Mouse (Mus musculus): Measurements from ENCODE around the gene Itgav. TPM values are rescaled to one million over a fixed set of nuclear protein-coding genes. Genes with fewer than 3 reads are reported as not detected.

The Itgav gene
- polyA plus RNA-seq, 1 experiment from 2014 or later, result 75.3 TPM

- Histone ChIP-seq H3K27ac (ENCODE audit: low read length) (no peak overlapping the region), H3K27me3 (ENCODE audit: control insufficient read depth, insufficient read depth, low read depth, low read length) (no peaks in the 10 kb centered on the region), H3K9ac (ENCODE audit: low read length) (no peak overlapping the region), H3K9me3 (ENCODE audit: control insufficient read depth, low read length) (no peaks in the 10 kb centered on the region), H3K4me3 (ENCODE audit: low read length) (no peak overlapping the region), H3K4me1 (replicated peaks; ENCODE audit: control insufficient read depth, insufficient read depth, low read length) (no peaks in the 10 kb centered on the region), H3K4me2 (ENCODE audit: low read depth, low read length) (no peak overlapping the region), H3K36me3 (ENCODE audit: control insufficient read depth, insufficient read depth, low read length) (no peaks in the 10 kb centered on the region)
- ATAC-seq (ENCODE audit: low read depth), result no peak
- WGBS, result 47% methylated on average over 4 of the region's 4 CpGs
Observed at GRCm38 (mm10) chr2:83856236-83856635, 132.0 kb downstream of the Itgav start.

Other genes starting within 250 kb of the Itgav start
- gene Zc3h15, start 80.0 kb upstream of the Itgav start, polyA plus RNA-seq (2015; fragmentation: Nextera tagmentation; extraction: Ambion mirVana), result 97.7 and 112 TPM in 2 replicates
- gene Fam171b, start 88.2 kb downstream of the Itgav start, polyA plus RNA-seq (2015; fragmentation: Nextera tagmentation; extraction: Ambion mirVana), result 1.9 and 2.1 TPM in 2 replicates
- gene Zswim2, start 216.8 kb downstream of the Itgav start, polyA plus RNA-seq (2015; fragmentation: Nextera tagmentation; extraction: Ambion mirVana), result 0.34 and 0.39 TPM in 2 replicates
- gene Gm13698, start 231.3 kb downstream of the Itgav start, polyA plus RNA-seq (2015; fragmentation: Nextera tagmentation; extraction: Ambion mirVana), result not detected in 2 replicates
- gene Gm13693, start 237.1 kb downstream of the Itgav start, polyA plus RNA-seq (2015; fragmentation: Nextera tagmentation; extraction: Ambion mirVana), result not detected in 2 replicates
- gene Gm13695, start 242.9 kb downstream of the Itgav start, polyA plus RNA-seq (2015; fragmentation: Nextera tagmentation; extraction: Ambion mirVana), result not detected in 2 replicates
- gene Gm13696, start 248.7 kb downstream of the Itgav start, polyA plus RNA-seq (2015; fragmentation: Nextera tagmentation; extraction: Ambion mirVana), result not detected in 2 replicates